Mouse (Mus musculus) stomach, postnatal 0 days (tissue): ENCODE results near the gene Abcb1a.

ENCODE experiments used
- CTCF ChIP-seq: IDR thresholded peaks from 2 replicates; pipeline ENCODE4 v1.5.1; 2016; ENCODE audit warnings: antibody characterized with exemption, low read depth, mild to moderate bottlenecking, moderate library complexity
- EP300 ChIP-seq: optimal IDR thresholded peaks from 2 replicates; pipeline ENCODE3; 2016; ENCODE audit warnings: antibody characterized with exemption

GRCm38 (mm10) chr5:8648300-8648699 lies 11.6 kb upstream of the Abcb1a start:
- TF ChIP-seq EP300 (no peak), CTCF (no peak)
